Mouse (Mus musculus): ENCODE measurements at regions not wholly inside any gene's neighbourhood (a gene's known extent, or its start where the extent isn't known, plus 50 kb on each side); places are given as distances from the start of the nearest gene placed in this dataset.

- no peak for DNase-seq (ENCODE audit: low spot score)
These were observed 253.8 kb upstream of the Tbl1xr1 start for GRCm38 (mm10) chr3:21822675-21823074.

- DNase-seq (ENCODE audit: low spot score): no peak
These were observed 253.1 kb upstream of the Tbl1xr1 start for GRCm38 (mm10) chr3:21823331-21823730.

- DNase-seq (ENCODE audit: low spot score): no peak
These were observed 252.2 kb upstream of the Tbl1xr1 start for GRCm38 (mm10) chr3:21824101-21824880.

- DNase-seq (ENCODE audit: low spot score): no peak
These were observed 251.4 kb upstream of the Tbl1xr1 start for GRCm38 (mm10) chr3:21824913-21825610.

GRCm38 (mm10) chr3:21827656-21828055, 248.8 kb upstream of the Tbl1xr1 start:
- no peak for DNase-seq (ENCODE audit: low spot score)

GRCm38 (mm10) chr3:21833111-21833510, 243.3 kb upstream of the Tbl1xr1 start:
- no peak for DNase-seq (ENCODE audit: low spot score)

- no peak for DNase-seq (ENCODE audit: low spot score)
These were observed 240.9 kb upstream of the Tbl1xr1 start for GRCm38 (mm10) chr3:21835526-21835925.

- no peak for DNase-seq (ENCODE audit: low spot score)
These were observed 239.0 kb upstream of the Tbl1xr1 start for GRCm38 (mm10) chr3:21837297-21837946.

- no peak for DNase-seq (ENCODE audit: low spot score)
These were observed 235.5 kb upstream of the Tbl1xr1 start for GRCm38 (mm10) chr3:21840751-21841488.

GRCm38 (mm10) chr3:21841506-21841905, 234.9 kb upstream of the Tbl1xr1 start:
- no peak for DNase-seq (ENCODE audit: low spot score)

GRCm38 (mm10) chr3:21842545-21843291, 233.7 kb upstream of the Tbl1xr1 start:
- no peak for DNase-seq (ENCODE audit: low spot score)

- DNase-seq (ENCODE audit: low spot score): no peak
These were observed 233.1 kb upstream of the Tbl1xr1 start for GRCm38 (mm10) chr3:21843292-21843852.

GRCm38 (mm10) chr3:21849831-21850230, 226.6 kb upstream of the Tbl1xr1 start:
- no peak for DNase-seq (ENCODE audit: low spot score)

- no peak for DNase-seq (ENCODE audit: low spot score)
These were observed 225.5 kb upstream of the Tbl1xr1 start for GRCm38 (mm10) chr3:21850977-21851376.

GRCm38 (mm10) chr3:21854340-21854739, 222.1 kb upstream of the Tbl1xr1 start:
- no peak for DNase-seq (ENCODE audit: low spot score)

- no peak for DNase-seq (ENCODE audit: low spot score)
These were observed 217.0 kb upstream of the Tbl1xr1 start for GRCm38 (mm10) chr3:21859436-21859835.

- no peak for DNase-seq (ENCODE audit: low spot score)
These were observed 215.4 kb upstream of the Tbl1xr1 start for GRCm38 (mm10) chr3:21860915-21861635.

GRCm38 (mm10) chr3:21861636-21861970, 214.8 kb upstream of the Tbl1xr1 start:
- DNase-seq (ENCODE audit: low spot score): no peak

- DNase-seq (ENCODE audit: low spot score): no peak
These were observed 212.1 kb upstream of the Tbl1xr1 start for GRCm38 (mm10) chr3:21864391-21864790.

GRCm38 (mm10) chr3:21865856-21866255, 210.6 kb upstream of the Tbl1xr1 start:
- no peak for DNase-seq (ENCODE audit: low spot score)

- no peak for DNase-seq (ENCODE audit: low spot score)
These were observed 198.1 kb upstream of the Tbl1xr1 start for GRCm38 (mm10) chr3:21878396-21878795.

Measured in left cerebral cortex, adult 11 months (tissue).